30 mouse cellular contexts compared by ENCODE assay signal in the genomic region with DNA sequence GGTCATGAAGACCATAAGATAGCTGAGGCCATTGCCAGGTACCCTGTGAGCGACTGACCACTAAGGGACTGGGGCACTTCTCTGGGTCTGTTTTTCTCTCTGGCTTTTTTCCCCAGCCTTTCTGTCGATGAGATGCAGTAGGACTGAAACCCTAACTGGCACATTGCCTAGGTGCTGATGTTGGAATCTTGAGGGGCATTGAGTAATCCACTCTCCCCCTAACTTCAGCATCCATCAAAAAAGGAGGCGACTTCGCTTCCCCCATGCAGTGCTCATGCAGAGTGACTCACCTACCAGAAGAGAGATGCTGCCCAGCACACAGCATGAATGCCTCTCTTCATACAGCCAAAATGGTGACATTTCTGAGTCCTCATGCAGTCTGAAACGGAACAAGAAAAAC.
DNase-seq lines count a peak whose midpoint lies in the region; ATAC-seq and TF ChIP-seq lines count a peak whose summit lies in the region.
"Had no signal": no experiment of that assay in that cellular context is flagged by ENCODE, and none has a peak within 500 bp of the region (broad histone marks: within the 10 kb centered on the region; RNA-seq: fewer than 3 reads in every experiment).

No protein-coding gene starts in this region.

- no peaks in the 10 kb centered on the region for H3K4me1 ChIP-seq in liver, embryonic 11.5 days (replicated peaks; ENCODE audit: control insufficient read depth, insufficient read depth, low read length)
- no peaks in the 10 kb centered on the region for H3K4me1 ChIP-seq in liver, postnatal 0 days (ENCODE audit: insufficient read depth)
- H3K4me1 ChIP-seq: embryonic facial prominence, embryonic 15.5 days; forebrain, embryonic 13.5 days; forebrain, embryonic 15.5 days had no signal

- H3K4me3 ChIP-seq in liver, embryonic 11.5 days (ENCODE audit: low read depth, low read length) = no peak overlapping the region
- no peak overlapping the region for H3K4me3 ChIP-seq in liver, postnatal 0 days (ENCODE audit: low read depth, low read length)
- H3K4me3 ChIP-seq: embryonic facial prominence, embryonic 13.5 days; embryonic facial prominence, embryonic 15.5 days; erythroblast, embryonic 14.5 days; forebrain, embryonic 13.5 days; forebrain, embryonic 15.5 days had no signal

- WGBS in liver, embryonic 11.5 days = 81% methylated on average over 5 of the region's 5 CpGs
- 83% methylated on average over 5 of the region's 5 CpGs for WGBS in liver, postnatal 0 days (ENCODE audit: insufficient replicate concordance)

- ATAC-seq in liver, embryonic 11.5 days (replicated peaks; ENCODE audit: low FRiP score) = no peak
- ATAC-seq in liver, postnatal 0 days = no peak
- ATAC-seq: activated CD4-positive, CD25-positive, alpha-beta regulatory T cell, adult 4 months; CD4-positive, CD25-positive, alpha-beta regulatory T cell, adult 4 months; forebrain, embryonic 13.5 days; forebrain, embryonic 15.5 days; forebrain, postnatal 0 days; Patski had no signal

- intact Hi-C loops in left cerebral cortex, postnatal 4 days (cut with DNase I) = no loop called here

- no peak for TF ChIP-seq EP300 in liver, postnatal 0 days (IDR thresholded peaks at IDR 0.05; ENCODE audit: low read depth)

- H3K27me3 ChIP-seq in liver, embryonic 11.5 days (replicated peaks; ENCODE audit: control insufficient read depth, insufficient read depth, low read length) = no peaks in the 10 kb centered on the region
- H3K27me3 ChIP-seq in liver, postnatal 0 days (ENCODE audit: insufficient read depth, low read length) = no peaks in the 10 kb centered on the region
- H3K27me3 ChIP-seq: CH12.LX; embryonic facial prominence, embryonic 13.5 days; embryonic facial prominence, embryonic 15.5 days; forebrain, embryonic 13.5 days; forebrain, embryonic 15.5 days; Patski had no signal

- H3K36me3 ChIP-seq in liver, embryonic 11.5 days (ENCODE audit: control insufficient read depth, insufficient read depth, low read length) = no peaks in the 10 kb centered on the region
- H3K36me3 ChIP-seq in liver, postnatal 0 days (replicated peaks; ENCODE audit: insufficient read depth, low read length) = no peaks in the 10 kb centered on the region
- H3K36me3 ChIP-seq: embryonic facial prominence, embryonic 13.5 days; embryonic facial prominence, embryonic 15.5 days; forebrain, embryonic 15.5 days; G1E had no signal

- no peak overlapping the region for H3K9ac ChIP-seq in liver, embryonic 11.5 days (ENCODE audit: low read depth, low read length)
- no peak overlapping the region for H3K9ac ChIP-seq in liver, postnatal 0 days (replicated peaks)
- H3K9ac ChIP-seq: embryonic facial prominence, embryonic 13.5 days; embryonic facial prominence, embryonic 15.5 days; forebrain, embryonic 13.5 days; forebrain, embryonic 15.5 days; forebrain, postnatal 0 days had no signal

- H3K4me2 ChIP-seq in liver, embryonic 11.5 days = no peak overlapping the region
- H3K4me2 ChIP-seq in liver, postnatal 0 days (ENCODE audit: low read depth, low read length) = no peak overlapping the region
- H3K4me2 ChIP-seq: embryonic facial prominence, embryonic 13.5 days; embryonic facial prominence, embryonic 15.5 days; forebrain, embryonic 13.5 days; forebrain, embryonic 15.5 days had no signal

- peak; percentile 19 for DNase-seq in liver, embryonic 11.5 days (ENCODE audit: low spot score)
- DNase-seq in liver, postnatal 0 days = no peak
- DNase-seq in 3T3-L1 (ENCODE audit: low read depth, low spot score) = peak; percentile 68
- peak; percentile 28 for DNase-seq in Muller cell, postnatal 12 days (ENCODE audit: inconsistent ontology term)
- peak; percentile 11 for DNase-seq in brain, adult 2 months (ENCODE audit: low read depth, low spot score)
- DNase-seq in right cerebral cortex, adult 18-20 months = no peak
- DNase-seq in right cerebral cortex, postnatal 25 days = no peak
- DNase-seq in left cerebral cortex, postnatal 4 days = no peak
- DNase-seq: adrenal gland, adult 8-10 months; adrenal gland, postnatal 14 days; adrenal gland, postnatal 36 days; B cell, adult 2 months; cerebellum, adult 11 months; cerebellum, adult 18-20 months; cerebellum, adult 8-10 months; cerebellum, adult 9-11 months; cerebellum, postnatal 14 days; cerebellum, postnatal 36 days; embryo, embryonic 11 days; forebrain, postnatal 0 days had no signal

- H3K27ac ChIP-seq in liver, embryonic 11.5 days (ENCODE audit: low read depth, low read length) = no peak overlapping the region
- no peak overlapping the region for H3K27ac ChIP-seq in liver, postnatal 0 days (ENCODE audit: low read depth)
- H3K27ac ChIP-seq: embryonic facial prominence, embryonic 13.5 days; embryonic facial prominence, embryonic 15.5 days; forebrain, embryonic 13.5 days; forebrain, embryonic 15.5 days had no signal

- TF ChIP-seq CTCF in liver, postnatal 0 days (IDR thresholded peaks at IDR 0.05; ENCODE audit: low read depth) = no peak

- H3K9me3 ChIP-seq in liver, embryonic 11.5 days (ENCODE audit: control insufficient read depth, low read length) = no peaks in the 10 kb centered on the region
- H3K9me3 ChIP-seq in liver, postnatal 0 days (ENCODE audit: low read length) = no peaks in the 10 kb centered on the region
- H3K9me3 ChIP-seq: embryonic facial prominence, embryonic 13.5 days; embryonic facial prominence, embryonic 15.5 days; forebrain, embryonic 13.5 days; forebrain, embryonic 15.5 days; G1E had no signal

Comparison
In these comparisons a context has a peak if more than half of its experiments do, and no peak if none do; other contexts are left out.
1. DNase-seq: peak in liver, embryonic 11.5 days (single experiment), 3T3-L1 (single experiment), Muller cell, postnatal 12 days (single experiment) and brain, adult 2 months (single experiment); none in liver, postnatal 0 days (single experiment), right cerebral cortex, adult 18-20 months (single experiment), right cerebral cortex, postnatal 25 days (single experiment) and left cerebral cortex, postnatal 4 days (single experiment).